Mouse (Mus musculus): ENCODE results near the gene Pex5. TPM values are rescaled to one million over a fixed set of nuclear protein-coding genes. Genes with fewer than 3 reads are reported as not detected.
A peak's percentile ranks its signal among the peaks of the same experiment; 100 is the strongest.

The Pex5 gene
- polyA plus RNA-seq, 1 experiment, result 31.0 TPM

- Histone ChIP-seq H3K9ac (ENCODE audit: low read depth, poor library complexity, severe bottlenecking) (no peak overlapping the region), H3K9me3 (replicated peaks; ENCODE audit: control insufficient read depth, insufficient read depth, low read length, poor library complexity, severe bottlenecking) (no peaks in the 10 kb centered on the region; the same call in 1 of the 2 replicates), H3K4me1 (ENCODE audit: control insufficient read depth, insufficient read depth, low read length) (no peaks in the 10 kb centered on the region), H3K27me3 (ENCODE audit: control insufficient read depth, insufficient read depth, low read length, poor library complexity, severe bottlenecking) (no peaks in the 10 kb centered on the region), H3K27ac (ENCODE audit: insufficient read depth, low read length) (no peak overlapping the region), H3K36me3 (ENCODE audit: control insufficient read depth, insufficient read depth, low read length, poor library complexity, severe bottlenecking) (no peaks in the 10 kb centered on the region), H3K4me3 (ENCODE audit: low read depth, low read length) (no peak overlapping the region)
- TF ChIP-seq POLR2A (IDR thresholded peaks at IDR 0.05; ENCODE audit: insufficient read depth, low read length) (no peak), EP300 (IDR thresholded peaks at IDR 0.05; ENCODE audit: insufficient read depth, low read depth, low read length) (no peak), CTCF (IDR thresholded peaks at IDR 0.05; ENCODE audit: low read depth, low read length) (no peak)
Observed at GRCm38 (mm10) chr6:124380142-124380541, 34.7 kb downstream of the Pex5 start.

DNA sequence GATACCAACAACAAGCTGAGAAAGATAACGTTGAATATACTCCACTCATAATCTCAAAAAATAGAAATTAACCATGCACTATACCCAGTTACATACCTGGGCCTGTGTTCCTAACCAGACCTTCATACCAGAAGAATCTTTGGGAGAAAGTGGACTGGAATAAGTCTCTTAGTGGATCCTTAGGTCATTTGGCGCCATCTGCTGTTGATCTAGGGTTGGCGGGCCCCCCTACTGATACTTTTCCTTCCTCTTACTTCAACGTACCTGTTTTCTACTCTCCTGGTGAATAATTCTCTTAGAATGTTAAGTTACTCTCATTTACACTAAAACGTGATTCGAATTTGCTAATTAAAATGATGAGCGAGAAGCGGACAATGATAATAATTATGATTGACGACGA is 35.5 kb downstream of the Pex5 start:
- no peaks in the 10 kb centered on the region for H3K36me3 ChIP-seq (ENCODE audit: control insufficient read depth, insufficient read depth, low read length, poor library complexity, severe bottlenecking)
- H3K4me3 ChIP-seq (ENCODE audit: low read depth, low read length), result no peak overlapping the region
- H3K27ac ChIP-seq (ENCODE audit: insufficient read depth, low read length), result no peak overlapping the region
- no peaks in the 10 kb centered on the region for H3K4me1 ChIP-seq (ENCODE audit: control insufficient read depth, insufficient read depth, low read length)
- no peaks in the 10 kb centered on the region for H3K27me3 ChIP-seq (ENCODE audit: control insufficient read depth, insufficient read depth, low read length, poor library complexity, severe bottlenecking)
- no peak overlapping the region for H3K9ac ChIP-seq (ENCODE audit: low read depth, poor library complexity, severe bottlenecking)
- peak; percentile 43 for TF ChIP-seq CTCF (IDR thresholded peaks at IDR 0.05; ENCODE audit: low read depth, low read length)
- no peak for TF ChIP-seq POLR2A (IDR thresholded peaks at IDR 0.05; ENCODE audit: insufficient read depth, low read length)
- no peaks in the 10 kb centered on the region for H3K9me3 ChIP-seq (replicated peaks; ENCODE audit: control insufficient read depth, insufficient read depth, low read length, poor library complexity, severe bottlenecking)

DNA sequence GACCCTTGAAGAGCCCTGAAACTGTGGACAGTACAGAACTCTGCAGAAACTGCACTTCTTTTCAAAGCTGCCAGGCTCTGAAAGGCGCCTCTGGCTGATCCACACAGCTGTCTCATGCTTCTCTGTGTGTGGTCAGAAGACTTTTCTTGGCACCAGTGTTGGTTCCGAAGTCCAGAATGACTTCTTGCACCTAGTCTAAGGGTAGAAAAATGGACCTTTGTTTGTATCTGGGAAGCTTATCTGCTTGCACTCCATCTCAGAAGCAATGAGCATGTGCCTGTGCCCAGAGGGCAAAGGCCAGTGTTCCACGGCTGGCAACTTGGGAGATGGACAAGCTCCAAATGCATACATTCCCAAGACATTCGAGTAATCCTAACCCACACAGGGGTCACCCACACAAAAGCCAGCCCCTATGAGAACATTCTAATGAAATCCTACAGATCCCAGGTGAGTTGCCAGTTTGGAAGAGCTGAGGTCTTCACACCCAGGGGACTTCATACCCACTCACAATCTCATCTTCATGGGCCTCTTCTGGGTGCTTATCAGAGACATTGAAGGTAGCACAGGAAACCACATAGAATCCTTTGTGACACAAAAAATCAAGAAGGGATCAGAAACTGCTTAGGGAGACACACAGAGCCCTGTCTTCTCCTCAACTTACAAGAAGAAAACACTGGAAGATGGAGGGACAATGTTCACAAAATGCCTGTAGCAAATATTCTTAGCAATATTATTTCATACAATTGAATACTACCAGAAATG is 37.2 kb downstream of the Pex5 start:
- Histone ChIP-seq H3K27ac (ENCODE audit: insufficient read depth, low read length) (no peak overlapping the region), H3K4me1 (ENCODE audit: control insufficient read depth, insufficient read depth, low read length) (no peaks in the 10 kb centered on the region), H3K4me3 (ENCODE audit: low read depth, low read length) (no peak overlapping the region), H3K9ac (ENCODE audit: low read depth, poor library complexity, severe bottlenecking) (no peak overlapping the region), H3K27me3 (ENCODE audit: control insufficient read depth, insufficient read depth, low read length, poor library complexity, severe bottlenecking) (no peaks in the 10 kb centered on the region), H3K36me3 (ENCODE audit: control insufficient read depth, insufficient read depth, low read length, poor library complexity, severe bottlenecking) (no peaks in the 10 kb centered on the region), H3K9me3 (replicated peaks; ENCODE audit: control insufficient read depth, insufficient read depth, low read length, poor library complexity, severe bottlenecking) (no peaks in the 10 kb centered on the region)
- no peak for TF ChIP-seq POLR2A (IDR thresholded peaks at IDR 0.05; ENCODE audit: insufficient read depth, low read length)
- no peak for TF ChIP-seq EP300 (IDR thresholded peaks at IDR 0.05; ENCODE audit: insufficient read depth, low read depth, low read length)
- no peak for TF ChIP-seq CTCF (IDR thresholded peaks at IDR 0.05; ENCODE audit: low read depth, low read length)

- no peak overlapping the region for H3K9ac ChIP-seq (ENCODE audit: low read depth, poor library complexity, severe bottlenecking)
- H3K27ac ChIP-seq (ENCODE audit: insufficient read depth, low read length), result no peak overlapping the region
- no peak overlapping the region for H3K4me3 ChIP-seq (ENCODE audit: low read depth, low read length)
- no peaks in the 10 kb centered on the region for H3K36me3 ChIP-seq (ENCODE audit: control insufficient read depth, insufficient read depth, low read length, poor library complexity, severe bottlenecking)
- no peaks in the 10 kb centered on the region for H3K9me3 ChIP-seq (replicated peaks; ENCODE audit: control insufficient read depth, insufficient read depth, low read length, poor library complexity, severe bottlenecking)
- H3K27me3 ChIP-seq (ENCODE audit: control insufficient read depth, insufficient read depth, low read length, poor library complexity, severe bottlenecking), result no peaks in the 10 kb centered on the region
- no peaks in the 10 kb centered on the region for H3K4me1 ChIP-seq (ENCODE audit: control insufficient read depth, insufficient read depth, low read length)
- TF ChIP-seq EP300 (IDR thresholded peaks at IDR 0.05; ENCODE audit: insufficient read depth, low read depth, low read length) (no peak), CTCF (IDR thresholded peaks at IDR 0.05; ENCODE audit: low read depth, low read length) (no peak), POLR2A (IDR thresholded peaks at IDR 0.05; ENCODE audit: insufficient read depth, low read length) (no peak)
Observed at GRCm38 (mm10) chr6:124376311-124376710, 38.6 kb downstream of the Pex5 start.

DNA sequence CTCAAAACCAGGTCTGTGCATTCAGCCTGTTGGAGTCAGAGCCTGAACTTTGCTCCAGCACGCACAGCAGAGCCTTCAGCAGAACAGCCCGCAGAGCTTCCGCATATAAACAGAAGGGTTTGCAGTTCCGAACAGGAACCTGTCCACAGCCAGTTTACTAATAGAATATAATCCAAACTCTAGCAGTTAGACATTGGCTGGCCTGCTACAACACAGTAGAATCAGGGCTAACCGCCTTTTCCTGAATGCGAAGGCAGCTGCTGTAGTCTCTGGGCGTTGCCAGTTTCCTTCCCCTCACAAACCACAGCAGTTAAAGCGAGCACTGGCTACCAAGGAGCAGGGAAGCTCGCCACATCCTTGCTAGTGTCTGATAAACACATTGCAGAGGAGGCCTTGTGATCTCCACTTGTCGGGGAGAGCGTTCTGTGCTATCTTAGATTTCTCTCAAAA is 39.4 kb downstream of the Pex5 start:
- Histone ChIP-seq H3K4me3 (ENCODE audit: low read depth, low read length) (no peak overlapping the region), H3K27me3 (ENCODE audit: control insufficient read depth, insufficient read depth, low read length, poor library complexity, severe bottlenecking) (no peaks in the 10 kb centered on the region), H3K36me3 (ENCODE audit: control insufficient read depth, insufficient read depth, low read length, poor library complexity, severe bottlenecking) (no peaks in the 10 kb centered on the region), H3K9me3 (replicated peaks; ENCODE audit: control insufficient read depth, insufficient read depth, low read length, poor library complexity, severe bottlenecking) (no peaks in the 10 kb centered on the region), H3K4me1 (ENCODE audit: control insufficient read depth, insufficient read depth, low read length) (no peaks in the 10 kb centered on the region), H3K27ac (ENCODE audit: insufficient read depth, low read length) (no peak overlapping the region), H3K9ac (ENCODE audit: low read depth, poor library complexity, severe bottlenecking) (no peak overlapping the region)
- TF ChIP-seq CTCF (IDR thresholded peaks at IDR 0.05; ENCODE audit: low read depth, low read length) (no peak), EP300 (IDR thresholded peaks at IDR 0.05; ENCODE audit: insufficient read depth, low read depth, low read length) (no peak), POLR2A (IDR thresholded peaks at IDR 0.05; ENCODE audit: insufficient read depth, low read length) (no peak)

DNA sequence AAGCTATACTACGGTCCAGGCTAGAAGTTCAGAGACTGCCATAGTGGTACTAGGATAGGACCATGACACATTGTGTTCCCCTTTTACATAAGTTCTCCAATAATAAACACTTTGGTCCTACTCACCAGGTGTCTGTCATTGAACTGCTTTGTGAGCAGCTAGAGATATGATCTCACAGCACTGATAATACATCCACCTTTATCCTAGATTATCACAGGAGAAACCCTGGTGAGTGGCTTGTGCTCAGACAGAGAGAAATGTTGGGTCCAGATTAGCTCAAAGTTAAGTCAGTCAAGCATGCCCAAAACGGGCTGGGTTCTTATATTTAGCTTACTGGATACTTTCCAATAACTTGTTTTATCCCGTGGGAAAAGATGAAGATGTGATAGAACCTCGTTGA is 40.2 kb downstream of the Pex5 start:
- Histone ChIP-seq H3K4me1 (ENCODE audit: control insufficient read depth, insufficient read depth, low read length) (no peaks in the 10 kb centered on the region), H3K27ac (ENCODE audit: insufficient read depth, low read length) (no peak overlapping the region), H3K36me3 (ENCODE audit: control insufficient read depth, insufficient read depth, low read length, poor library complexity, severe bottlenecking) (no peaks in the 10 kb centered on the region), H3K4me3 (ENCODE audit: low read depth, low read length) (no peak overlapping the region), H3K9me3 (replicated peaks; ENCODE audit: control insufficient read depth, insufficient read depth, low read length, poor library complexity, severe bottlenecking) (no peaks in the 10 kb centered on the region), H3K9ac (ENCODE audit: low read depth, poor library complexity, severe bottlenecking) (no peak overlapping the region), H3K27me3 (ENCODE audit: control insufficient read depth, insufficient read depth, low read length, poor library complexity, severe bottlenecking) (no peaks in the 10 kb centered on the region)
- TF ChIP-seq CTCF (IDR thresholded peaks at IDR 0.05; ENCODE audit: low read depth, low read length), result no peak
- TF ChIP-seq EP300 (IDR thresholded peaks at IDR 0.05; ENCODE audit: insufficient read depth, low read depth, low read length), result no peak
- TF ChIP-seq POLR2A (IDR thresholded peaks at IDR 0.05; ENCODE audit: insufficient read depth, low read length), result no peak

Data from ES-Bruce4 (cell line).